Mouse (Mus musculus) CH12.LX (cell line): Measurements from ENCODE around the gene Otud5. TPM values are rescaled to one million over a fixed set of nuclear protein-coding genes. Genes with fewer than 3 reads are reported as not detected.
A peak's percentile ranks its signal among the peaks of the same experiment; 100 is the strongest.

Experiments
- DNase-seq: peaks from one replicate; pipeline ENCODE4 v3.0.0-alpha.2; 2013; ENCODE audit errors: extremely low read depth
- H3K27ac ChIP-seq: 2 replicates; pipeline ENCODE4 v1.5.1; 2012; ENCODE audit warnings: low read depth, mild to moderate bottlenecking, control low read depth, moderate library complexity; ENCODE audit not compliant: insufficient read depth
- H3K27me3 ChIP-seq: replicated peaks from 2 replicates; pipeline ENCODE3; 2012; ENCODE audit warnings: inconsistent platforms
- H3K36me3 ChIP-seq, 2 experiments: replicated peaks in 1 of 2; 2 replicates each; pipeline versions ENCODE3 to v1.6.1; 2012; ENCODE audit warnings: inconsistent platforms in 1 of 2, low read length in 1 of 2, mild to moderate bottlenecking in 1 of 2, mixed read lengths in 1 of 2, moderate library complexity in 1 of 2; ENCODE audit not compliant: control insufficient read depth in 1 of 2, insufficient read depth in 1 of 2
- H3K4me1 ChIP-seq, 2 experiments: 2 replicates each; pipeline ENCODE4 v1.6.1; 2012; ENCODE audit warnings: inconsistent platforms in 1 of 2, moderate library complexity in 1 of 2; ENCODE audit not compliant: insufficient read depth in 2 of 2, control insufficient read depth in 1 of 2
- H3K4me2 ChIP-seq: 2 replicates; pipeline ENCODE4 v1.6.1; 2012; ENCODE audit warnings: low read depth, mild to moderate bottlenecking, control low read depth; ENCODE audit not compliant: poor library complexity, insufficient read depth, severe bottlenecking
- H3K4me3 ChIP-seq, 3 experiments: fragments of 150-350 bp in 1 of 3; sonication (generic) in 1 of 3; replicated peaks in 1 of 3; 2 replicates each; pipeline versions ENCODE3 to v1.5.1; 2011 to 2012; ENCODE audit warnings: low read depth in 2 of 3, low read length in 2 of 3, mild to moderate bottlenecking in 2 of 3, moderate library complexity in 2 of 3, control low read depth in 1 of 3, improper control_type of control experiment in 1 of 3, inconsistent platforms in 1 of 3, mixed read lengths in 1 of 3; ENCODE audit not compliant: poor library complexity in 1 of 3
- H3K79me2 ChIP-seq: replicated peaks from 2 replicates; pipeline ENCODE4 v1.6.1; 2012; ENCODE audit warnings: mild to moderate bottlenecking, moderate library complexity; ENCODE audit not compliant: control insufficient read depth, poor library complexity, insufficient read depth, severe bottlenecking; ENCODE audit errors: extremely low read depth
- H3K9ac ChIP-seq: 2 replicates; pipeline ENCODE4 v1.6.1; 2012; ENCODE audit warnings: low read depth, mild to moderate bottlenecking, control low read depth, moderate library complexity; ENCODE audit not compliant: insufficient read depth
- H3K9me3 ChIP-seq: replicated peaks from 2 replicates; pipeline ENCODE3; 2012; ENCODE audit warnings: low read length, inconsistent platforms, mixed read lengths
- BHLHE40 ChIP-seq: IDR thresholded peaks from 2 replicates; pipeline ENCODE4 v1.6.1; 2011; ENCODE audit warnings: mild to moderate bottlenecking, low read depth, low read length, improper control_type of control experiment
- CHD1 ChIP-seq: IDR thresholded peaks from 2 replicates; pipeline ENCODE4 v1.6.1; 2012; ENCODE audit warnings: low read depth, low read length, improper control_type of control experiment, inconsistent platforms
- CTCF ChIP-seq, 2 experiments: IDR thresholded peaks in 1 of 2; conservative IDR thresholded peaks in 1 of 2; 2 replicates each; pipeline ENCODE4 v1.5.1; 2011 to 2012; ENCODE audit warnings: low read depth in 2 of 2, low read length in 2 of 2, improper control_type of control experiment in 1 of 2, inconsistent platforms in 1 of 2, mild to moderate bottlenecking in 1 of 2, moderate library complexity in 1 of 2
- E2F4 ChIP-seq: IDR thresholded peaks from 2 replicates; pipeline ENCODE4 v1.6.1; 2011; ENCODE audit warnings: low read depth, low read length, improper control_type of control experiment; ENCODE audit not compliant: insufficient replicate concordance
- ELF1 ChIP-seq: IDR thresholded peaks from 2 replicates; pipeline ENCODE4 v1.6.1; 2014; ENCODE audit warnings: low read depth, mild to moderate bottlenecking, inconsistent platforms, low read length, improper control_type of control experiment
- EP300 ChIP-seq: IDR thresholded peaks from 2 replicates; pipeline ENCODE4 v1.6.1; 2011; ENCODE audit warnings: low read length, improper control_type of control experiment
- ETS1 ChIP-seq: conservative IDR thresholded peaks from 2 replicates; pipeline ENCODE4 v1.6.1; 2012; ENCODE audit warnings: low read depth, mild to moderate bottlenecking, inconsistent platforms, low read length, improper control_type of control experiment, moderate library complexity
- HCFC1 ChIP-seq: IDR thresholded peaks from 2 replicates; pipeline ENCODE4 v1.6.1; 2012; ENCODE audit warnings: low read depth, mild to moderate bottlenecking, inconsistent platforms, low read length, improper control_type of control experiment
- IRF4 ChIP-seq: IDR thresholded peaks from 2 replicates; pipeline ENCODE4 v1.6.1; 2014; ENCODE audit warnings: low read depth, mild to moderate bottlenecking, inconsistent platforms, low read length, improper control_type of control experiment
- JUN ChIP-seq: IDR thresholded peaks from 2 replicates; pipeline ENCODE4 v1.6.1; 2011; ENCODE audit warnings: low read depth, mild to moderate bottlenecking, low read length, improper control_type of control experiment, moderate library complexity; ENCODE audit not compliant: insufficient read depth
- JUND ChIP-seq: conservative IDR thresholded peaks from 2 replicates; pipeline ENCODE4 v1.6.1; 2011; ENCODE audit warnings: low read depth, low read length, improper control_type of control experiment
- KAT2A ChIP-seq: IDR thresholded peaks from 2 replicates; pipeline ENCODE4 v1.6.1; 2012; ENCODE audit warnings: low read length, improper control_type of control experiment, inconsistent platforms; ENCODE audit not compliant: insufficient replicate concordance
- MAFK ChIP-seq: IDR thresholded peaks from 2 replicates; pipeline ENCODE4 v1.6.1; 2011; ENCODE audit warnings: low read length, improper control_type of control experiment; ENCODE audit not compliant: insufficient replicate concordance
- MAX ChIP-seq: IDR thresholded peaks from 2 replicates; pipeline ENCODE4 v1.6.1; 2011; ENCODE audit warnings: low read length, improper control_type of control experiment
- MAZ ChIP-seq: IDR thresholded peaks from 2 replicates; pipeline ENCODE4 v1.6.1; 2012; ENCODE audit warnings: low read depth, mild to moderate bottlenecking, inconsistent platforms, low read length, improper control_type of control experiment, moderate library complexity
- MEF2A ChIP-seq: IDR thresholded peaks from 2 replicates; pipeline ENCODE4 v1.6.1; 2014; ENCODE audit warnings: low read depth, mild to moderate bottlenecking, inconsistent platforms, low read length, improper control_type of control experiment, borderline replicate concordance
- MXI1 ChIP-seq: IDR thresholded peaks from 2 replicates; pipeline ENCODE4 v1.6.1; 2011; ENCODE audit warnings: mild to moderate bottlenecking, low read depth, low read length, improper control_type of control experiment
- MYC ChIP-seq: IDR thresholded peaks from 2 replicates; pipeline ENCODE4 v1.6.1; 2011; ENCODE audit warnings: low read depth, mild to moderate bottlenecking, improper control_type of control experiment, low read length
- NELFE ChIP-seq: IDR thresholded peaks from 2 replicates; pipeline ENCODE4 v1.6.1; 2011; ENCODE audit warnings: low read depth, low read length, improper control_type of control experiment
- PAX5 ChIP-seq: IDR thresholded peaks from 2 replicates; pipeline ENCODE4 v1.6.1; 2012; ENCODE audit warnings: low read length, inconsistent platforms, mixed read lengths
- POLR2A ChIP-seq: IDR thresholded peaks from 2 replicates; pipeline ENCODE4 v1.6.1; 2011; ENCODE audit warnings: low read depth, mild to moderate bottlenecking, improper control_type of control experiment, low read length
- POLR2AphosphoS2 ChIP-seq: IDR thresholded peaks from 2 replicates; pipeline ENCODE4 v1.6.1; 2011; ENCODE audit warnings: low read depth, low read length, improper control_type of control experiment
- RAD21 ChIP-seq: IDR thresholded peaks from 2 replicates; pipeline ENCODE4 v1.6.1; 2011; ENCODE audit warnings: low read depth, mild to moderate bottlenecking, low read length, improper control_type of control experiment, moderate library complexity
- RCOR1 ChIP-seq: conservative IDR thresholded peaks from 2 replicates; pipeline ENCODE4 v1.6.1; 2012; ENCODE audit warnings: low read depth, mild to moderate bottlenecking, inconsistent platforms, low read length, improper control_type of control experiment
- SMC3 ChIP-seq: IDR thresholded peaks from 2 replicates; pipeline ENCODE4 v1.6.1; 2011; ENCODE audit warnings: low read depth, low read length, improper control_type of control experiment
- TBP ChIP-seq: conservative IDR thresholded peaks from 2 replicates; pipeline ENCODE4 v1.6.1; 2011; ENCODE audit warnings: low read depth, low read length, improper control_type of control experiment
- TCF12 ChIP-seq: IDR thresholded peaks from 2 replicates; pipeline ENCODE4 v1.6.1; 2014; ENCODE audit warnings: low read depth, mild to moderate bottlenecking, inconsistent platforms, low read length, improper control_type of control experiment
- UBTF ChIP-seq: IDR thresholded peaks from 2 replicates; pipeline ENCODE4 v1.6.1; 2012; ENCODE audit warnings: low read depth, mild to moderate bottlenecking, inconsistent platforms, low read length, improper control_type of control experiment, moderate library complexity
- USF1 ChIP-seq: IDR thresholded peaks from 2 replicates; pipeline ENCODE4 v1.6.1; 2014; ENCODE audit warnings: low read depth, mild to moderate bottlenecking, inconsistent platforms, low read length, improper control_type of control experiment
- USF2 ChIP-seq: conservative IDR thresholded peaks from 2 replicates; pipeline ENCODE4 v1.6.1; 2011; ENCODE audit warnings: low read depth, low read length, improper control_type of control experiment
- ZC3H11A ChIP-seq: IDR thresholded peaks from 2 replicates; pipeline ENCODE4 v1.6.1; 2012; ENCODE audit warnings: low read depth, mild to moderate bottlenecking, inconsistent platforms, low read length, improper control_type of control experiment
- ZKSCAN1 ChIP-seq: IDR thresholded peaks from 2 replicates; pipeline ENCODE4 v1.6.1; 2012; ENCODE audit warnings: low read depth, inconsistent platforms, low read length, improper control_type of control experiment, borderline replicate concordance
- dilution Hi-C: fragments of 300-500 bp; cut with MboI; formaldehyde crosslinking; loops from 2 replicates; pipeline ENCODE4 v1.14.3; 2020; ENCODE audit warnings: low sequenced_read_pairs; ENCODE audit not compliant: extremely low pct_unique_long_range_greater_than_20kb, extremely low pct_ligation_motif_present
- in situ Hi-C: fragments of 300-500 bp; cut with MboI; formaldehyde crosslinking; loops from 3 replicates; pipeline ENCODE4 v1.14.3; 2019; ENCODE audit warnings: low sequenced_read_pairs, low pct_ligation_motif_present, low pct_unique_long_range_greater_than_20kb, mixed read lengths
- polyA plus RNA-seq: library from polyadenylated mRNA; unstranded; fragments of >175 nt; gene quantifications from 2 replicates; pipeline ENCODE4 v1.2.1, GENCODE M21; 2012; ENCODE audit warnings: low read depth; ENCODE audit not compliant: insufficient read length
- total RNA-seq, 2 experiments: library from RNA; depleted of rRNA; stranded (reverse); fragments of 300-350 nt in 1 of 2; fragments of >200 nt in 1 of 2; gene quantifications; 2 replicates each; pipeline ENCODE4 v1.2.3; 2012 to 2014

The Otud5 gene
- total and polyA plus RNA-seq, 3 experiments: 58.0 to 92.7 (median 67.8) TPM

DNA sequence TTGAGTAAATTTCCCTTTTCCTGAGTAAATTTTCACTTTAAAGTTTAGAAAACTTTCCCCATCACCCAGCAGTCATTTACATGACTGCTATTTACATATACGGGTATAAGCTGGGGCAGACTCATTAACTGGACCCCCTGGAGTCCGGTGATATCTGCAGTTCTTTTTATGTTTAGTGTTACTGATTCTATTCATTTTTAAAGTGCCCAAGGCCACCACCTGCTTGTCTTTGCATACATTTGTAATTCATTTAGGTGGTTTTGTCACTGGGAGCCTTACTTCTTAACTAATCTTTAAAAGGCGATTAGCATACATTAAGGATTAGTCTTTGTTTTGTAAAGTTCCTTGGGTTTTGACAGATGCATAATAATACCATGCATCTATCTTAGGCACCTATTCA lies 28.7 kb downstream of the Otud5 start:
- in situ Hi-C loops: no loop called here

DNA sequence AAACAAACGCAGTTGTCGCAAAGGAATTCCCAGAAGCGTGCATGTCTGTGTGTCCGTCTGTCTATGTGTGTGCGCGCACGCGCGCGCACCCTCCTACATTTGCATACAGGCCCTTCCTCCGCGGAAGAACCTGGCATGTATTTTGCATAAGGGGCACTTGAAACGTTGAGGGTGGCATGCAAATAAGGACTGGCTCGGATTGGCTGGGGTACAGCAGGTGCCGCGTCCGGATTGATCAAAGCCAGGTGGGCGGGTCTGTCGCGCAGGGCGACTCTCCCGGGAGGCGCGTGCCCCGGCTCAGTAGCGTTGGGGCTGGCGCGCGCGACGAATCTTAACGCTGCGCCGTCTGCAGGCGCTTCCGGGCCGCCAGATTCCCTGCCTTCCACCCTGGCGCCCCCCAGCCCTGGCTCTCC lies 36.8 kb downstream of the Otud5 start, which contains the start of gene Pim2:
TSS of gene Pim2 (plus strand) at position 256 of the 413 bp plus-strand sequence.
- Histone ChIP-seq H3K4me1 (peaks cover 4 to 20% of the 10 kb centered on the region in 2 experiments; a peak in 2 of 4 replicates), H3K9me3 (no peaks in the 10 kb centered on the region), H3K36me3 (peaks cover 44 to 53% of the 10 kb centered on the region in 2 experiments), H3K27ac (peak within 1 kb of the TSS; percentile 90), H3K27me3 (no peaks in the 10 kb centered on the region), H3K9ac (peak within 1 kb of the TSS; percentile 97), H3K4me3 (peak within 1 kb of the TSS; percentile 79 to 100 (median 82)), H3K4me2 (peak within 1 kb of the TSS; percentile 73), H3K79me2 (peaks cover 42% of the 10 kb centered on the region)
- in situ Hi-C loops: no loop called here
- DNase-seq: peak; percentile 92
- dilution Hi-C loops: no loop called here
- TF ChIP-seq USF2 (no peak), JUN (no peak), MYC (no peak), IRF4 (peak; percentile 32; the same call in 1 of the 2 replicates), USF1 (peak; percentile 61), NELFE (peak; percentile 90), MAZ (no peak), POLR2A (peak; percentile 95), RCOR1 (no peak), TCF12 (peak; percentile 95), ZKSCAN1 (no peak), ETS1 (peak; percentile 61), ZC3H11A (no peak), BHLHE40 (peak; percentile 93), SMC3 (no peak; the same call in 1 of the 2 replicates), KAT2A (no peak), HCFC1 (peak; percentile 28), JUND (no peak), EP300 (no peak), MAX (peak; percentile 27; the same call in 1 of the 2 replicates), UBTF (0 out of 2 replicates have a peak, but pooled peaks have one; percentile 48), TBP (peak; percentile 87), MXI1 (peak; percentile 77; the same call in 1 of the 2 replicates), POLR2AphosphoS2 (peak; percentile 93), PAX5 (no peak), ELF1 (peak; percentile 80), CTCF (conservative IDR thresholded peaks at IDR 0.05 in 1 of 2, IDR thresholded peaks at IDR 0.05 in 1 of 2; ENCODE audit: low read depth in 2 of 2, low read length in 2 of 2) (no peak), CHD1 (no peak), RAD21 (no peak), E2F4 (no peak), MEF2A (no peak), MAFK (no peak)

More for the DNA sequence above, 28.7 kb downstream of the Otud5 start:
- no peak for DNase-seq
- Histone ChIP-seq H3K27me3 (no peaks in the 10 kb centered on the region), H3K79me2 (peaks cover 10% of the 10 kb centered on the region), H3K4me2 (peak overlapping the region; percentile 29), H3K27ac (peak overlapping the region; percentile 73; the same call in 1 of the 2 replicates), H3K36me3 (peaks cover 36 to 47% of the 10 kb centered on the region in 2 experiments), H3K9me3 (no peaks in the 10 kb centered on the region), H3K9ac (peak overlapping the region; percentile 48; the same call in 1 of the 2 replicates), H3K4me1 (peaks cover 4 to 42% of the 10 kb centered on the region in 2 experiments; a peak in 3 of 4 replicates), H3K4me3 (peak overlapping the region in 1 of 3 experiments; percentile 43)
- TF ChIP-seq BHLHE40: 0 out of 2 replicates have a peak, but pooled peaks have one; percentile 17
- TF ChIP-seq SMC3: no peak
- dilution Hi-C loops: no loop called here
